Mouse (Mus musculus) hindbrain, embryonic 12.5 days (tissue): Measurements from ENCODE around the gene D430041D05Rik. TPM values are rescaled to one million over a fixed set of nuclear protein-coding genes. Genes with fewer than 3 reads are reported as not detected.
"Not testable (repeated sequence)": the region's sequence is repeated elsewhere in the genome, so short reads cannot be mapped to it uniquely, and the experiment has no call there.

Experiments used
- ATAC-seq: fragments of 200-750 bp; cut with Nextera tagmentation; 2 replicates; pipeline ENCODE4 v1.8.0; 2017; ENCODE audit warnings: moderate TSS enrichment; ENCODE audit not compliant: low FRiP score
- H3K27ac ChIP-seq: fragments of 300-500 bp; sonication (generic); 2 replicates; pipeline ENCODE4 v1.5.1; 2016; ENCODE audit warnings: mild to moderate bottlenecking
- H3K27me3 ChIP-seq: fragments of 300-500 bp; sonication (generic); 2 replicates; pipeline ENCODE4 v1.6.1; 2016; ENCODE audit warnings: mild to moderate bottlenecking
- H3K36me3 ChIP-seq: fragments of 300-500 bp; sonication (generic); 2 replicates; pipeline ENCODE4 v1.6.1; 2016; ENCODE audit warnings: mild to moderate bottlenecking
- H3K4me1 ChIP-seq: fragments of 300-500 bp; sonication (generic); 2 replicates; pipeline ENCODE4 v1.6.1; 2016
- H3K4me2 ChIP-seq: fragments of 300-500 bp; sonication (generic); replicated peaks from 2 replicates; pipeline ENCODE4 v1.6.1; 2016; ENCODE audit warnings: mild to moderate bottlenecking
- H3K4me3 ChIP-seq: fragments of 300-500 bp; sonication (generic); 2 replicates; pipeline ENCODE4 v1.5.1; 2016; ENCODE audit warnings: mild to moderate bottlenecking
- H3K9ac ChIP-seq: fragments of 300-500 bp; sonication (generic); 2 replicates; pipeline ENCODE4 v1.6.1; 2016; ENCODE audit warnings: mild to moderate bottlenecking, moderate library complexity
- H3K9me3 ChIP-seq: fragments of 300-500 bp; sonication (generic); replicated peaks from 2 replicates; pipeline ENCODE4 v1.6.1; 2016; ENCODE audit warnings: mild to moderate bottlenecking
- WGBS: fragments of 180-500 bp; shearing (Covaris S2); methylation state at CpG from one replicate; pipeline ENCODE4 v1.1.7; 2016; 5-methylcytosine and 5-hydroxymethylcytosine counted together
- polyA plus RNA-seq: library from polyadenylated mRNA; unstranded; fragments of >200 nt; fragmentation: Nextera tagmentation; extraction: Ambion mirVana; gene quantifications from 2 replicates; pipeline ENCODE4 v1.2.1, GENCODE M21; 2016

The D430041D05Rik gene
- polyA plus RNA-seq, 1 experiment from 2014 or later, result 4.2 TPM

DNA sequence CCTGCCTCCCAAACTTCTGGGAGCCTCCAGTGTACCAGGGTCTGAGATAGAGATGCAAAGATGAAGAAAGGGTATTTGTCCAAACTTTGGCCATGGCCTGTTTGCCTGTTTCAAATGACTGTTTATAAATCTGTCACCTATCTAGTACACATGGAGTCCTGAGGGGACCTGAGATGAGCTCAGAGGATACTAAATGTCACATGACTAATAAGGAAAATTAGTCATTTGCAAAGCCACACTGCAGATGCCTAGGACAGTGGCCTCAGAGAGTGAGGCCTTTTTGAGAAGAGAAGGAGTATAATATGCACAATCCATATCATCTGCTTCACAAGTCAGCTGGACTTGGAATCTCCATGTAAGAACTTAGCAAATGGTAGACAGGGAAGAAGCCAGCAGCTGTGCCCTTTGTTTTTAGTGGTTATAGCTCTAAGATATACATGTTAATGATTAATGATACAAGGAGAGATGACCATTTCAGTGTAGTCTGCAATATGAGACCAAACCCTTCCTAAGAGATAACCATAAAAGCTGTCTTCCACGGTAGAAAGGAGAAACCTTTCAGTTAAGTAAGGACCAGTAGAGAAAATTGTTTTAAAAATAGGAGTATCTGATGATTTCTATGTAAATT lies 299.5 kb downstream of the D430041D05Rik start:
- H3K27me3 ChIP-seq, H3K9me3 ChIP-seq, H3K9ac ChIP-seq, H3K4me1 ChIP-seq, H3K27ac ChIP-seq, ATAC-seq, H3K4me2 ChIP-seq, H3K36me3 ChIP-seq, H3K4me3 ChIP-seq: not testable (repeated sequence)
- no CpG with 5 or more reads among the region's 1 CpGs for WGBS

DNA sequence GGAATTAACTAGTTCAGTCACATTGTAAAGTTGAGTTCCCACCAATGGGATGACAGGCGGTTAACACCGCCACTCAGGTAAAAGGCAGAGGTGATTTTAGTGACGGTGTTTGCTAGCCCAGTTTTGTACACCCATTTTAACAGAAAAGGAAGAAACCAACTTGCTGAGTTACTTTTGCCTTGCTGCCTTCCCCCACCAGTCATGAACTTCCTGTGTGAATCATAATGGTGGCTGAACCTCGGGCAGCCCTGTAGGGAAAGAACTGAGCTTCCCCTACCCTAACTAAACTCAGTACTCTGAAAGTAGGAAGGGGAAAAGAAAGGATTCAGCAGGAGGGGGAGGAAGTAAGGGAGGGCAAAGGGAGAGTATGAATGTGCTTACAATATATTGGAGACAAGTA lies 300.8 kb downstream of the D430041D05Rik start:
- Histone ChIP-seq H3K9me3 (no peaks in the 10 kb centered on the region), H3K4me3 (no peak overlapping the region), H3K4me2 (no peak overlapping the region), H3K36me3 (no peaks in the 10 kb centered on the region), H3K4me1 (no peaks in the 10 kb centered on the region), H3K27me3 (no peaks in the 10 kb centered on the region), H3K27ac (no peak overlapping the region), H3K9ac (no peak overlapping the region)
- no peak for ATAC-seq
- 96% methylated on average over 4 of the region's 4 CpGs for WGBS

DNA sequence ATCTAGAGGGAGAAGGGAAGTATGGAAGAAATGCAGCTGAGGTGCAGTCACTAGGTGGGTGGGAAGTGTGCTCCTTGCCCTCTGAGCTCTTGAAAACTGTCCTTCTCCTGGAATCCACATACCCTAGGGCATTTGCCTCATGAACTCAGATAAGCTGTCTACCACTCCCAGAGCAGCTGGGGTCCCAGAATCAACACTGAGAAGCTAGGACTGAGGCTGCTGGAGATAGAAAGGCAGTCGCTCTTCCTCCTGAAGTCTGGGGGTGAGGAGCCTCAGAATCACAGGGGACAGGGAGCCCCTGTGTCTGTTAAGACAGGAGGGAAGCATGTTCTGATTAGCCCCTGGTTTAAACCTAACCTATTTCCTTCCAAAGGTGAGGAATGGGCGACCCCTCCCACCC lies 301.3 kb downstream of the D430041D05Rik start:
- Histone ChIP-seq H3K27ac (no peak overlapping the region), H3K9ac (no peak overlapping the region), H3K27me3 (no peaks in the 10 kb centered on the region), H3K4me3 (no peak overlapping the region), H3K9me3 (no peaks in the 10 kb centered on the region), H3K4me1 (no peaks in the 10 kb centered on the region), H3K36me3 (no peaks in the 10 kb centered on the region), H3K4me2 (no peak overlapping the region)
- no peak for ATAC-seq
- WGBS, result 65% methylated on average over 2 of the region's 2 CpGs

DNA sequence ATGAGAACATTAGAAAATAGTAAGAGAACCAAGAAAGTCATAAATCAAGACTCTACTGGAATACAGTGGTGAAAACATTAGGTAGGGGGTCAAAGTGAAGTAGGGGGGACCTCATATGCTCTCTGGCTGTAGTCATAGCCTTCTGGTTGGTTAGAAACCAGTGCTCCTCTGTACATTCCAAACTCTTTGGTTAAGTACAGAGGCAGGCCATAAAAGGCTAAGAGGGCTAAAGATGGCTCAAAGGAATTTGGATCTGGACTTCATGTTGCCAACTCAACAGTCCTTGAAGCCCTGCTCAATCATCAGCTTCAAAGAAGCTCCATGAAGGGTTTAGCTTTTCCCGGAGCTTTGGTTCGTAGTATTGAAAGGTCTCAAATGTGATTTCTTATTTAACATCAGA lies 301.8 kb downstream of the D430041D05Rik start:
- not testable (repeated sequence) for H3K36me3 ChIP-seq, H3K4me2 ChIP-seq, H3K27me3 ChIP-seq, H3K4me3 ChIP-seq, H3K9ac ChIP-seq, H3K4me1 ChIP-seq, ATAC-seq, H3K9me3 ChIP-seq, H3K27ac ChIP-seq
- 89% methylated on average over 2 of the region's 2 CpGs for WGBS

DNA sequence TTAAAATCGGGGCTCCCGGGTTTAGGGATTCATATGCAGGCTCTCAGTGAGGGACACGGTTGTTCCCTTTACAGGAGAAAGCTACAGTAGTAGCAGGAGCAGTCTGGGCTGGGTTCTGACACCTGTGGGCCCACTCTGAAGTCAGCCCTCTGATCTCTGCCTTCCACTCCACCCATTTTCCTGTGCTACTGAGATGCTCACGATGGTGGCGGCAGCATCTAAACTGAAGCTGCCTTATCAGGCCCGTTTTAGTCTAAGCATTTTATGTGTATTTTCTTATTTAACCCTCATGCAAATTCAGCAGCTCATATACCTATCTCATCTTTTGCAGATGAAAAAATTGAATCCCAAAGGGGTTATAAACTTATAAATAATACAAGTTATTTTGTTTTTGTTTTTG lies 306.0 kb downstream of the D430041D05Rik start:
- 90% methylated on average over 6 of the region's 6 CpGs for WGBS
- no peak overlapping the region for H3K4me3 ChIP-seq

DNA sequence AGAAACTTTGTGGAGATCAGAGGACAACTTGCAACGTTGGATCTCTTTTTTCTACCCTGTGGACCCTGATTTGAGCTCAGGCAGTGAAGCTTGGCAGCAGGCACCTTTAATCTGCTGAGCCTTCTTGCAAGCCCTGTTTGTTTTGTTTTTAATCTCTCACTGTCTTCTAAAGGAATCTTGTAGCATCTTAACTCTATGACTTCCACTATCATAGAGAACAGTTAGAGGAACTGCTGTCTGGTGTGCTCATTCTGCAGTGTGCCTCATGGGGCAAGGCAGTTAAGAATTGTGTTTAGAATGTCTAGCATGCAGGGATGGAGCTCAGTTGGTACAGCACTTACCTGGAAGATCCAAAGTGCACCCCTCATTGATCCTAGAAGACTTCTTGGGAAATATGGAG lies 310.9 kb downstream of the D430041D05Rik start:
- Histone ChIP-seq H3K4me3 (no peak overlapping the region), H3K4me2 (no peak overlapping the region), H3K27me3 (no peaks in the 10 kb centered on the region), H3K36me3 (no peaks in the 10 kb centered on the region), H3K27ac (no peak overlapping the region), H3K9me3 (no peaks in the 10 kb centered on the region), H3K4me1 (peaks cover 12% of the 10 kb centered on the region), H3K9ac (no peak overlapping the region)
- 63% methylated on average over 1 of the region's 1 CpGs for WGBS
- ATAC-seq, result no peak

More for the DNA sequence above, 306.0 kb downstream of the D430041D05Rik start:
- Histone ChIP-seq H3K27me3 (no peaks in the 10 kb centered on the region), H3K4me2 (no peak overlapping the region), H3K4me1 (no peaks in the 10 kb centered on the region), H3K27ac (no peak overlapping the region), H3K9me3 (no peaks in the 10 kb centered on the region), H3K9ac (no peak overlapping the region), H3K36me3 (no peaks in the 10 kb centered on the region)
- no peak for ATAC-seq

DNA sequence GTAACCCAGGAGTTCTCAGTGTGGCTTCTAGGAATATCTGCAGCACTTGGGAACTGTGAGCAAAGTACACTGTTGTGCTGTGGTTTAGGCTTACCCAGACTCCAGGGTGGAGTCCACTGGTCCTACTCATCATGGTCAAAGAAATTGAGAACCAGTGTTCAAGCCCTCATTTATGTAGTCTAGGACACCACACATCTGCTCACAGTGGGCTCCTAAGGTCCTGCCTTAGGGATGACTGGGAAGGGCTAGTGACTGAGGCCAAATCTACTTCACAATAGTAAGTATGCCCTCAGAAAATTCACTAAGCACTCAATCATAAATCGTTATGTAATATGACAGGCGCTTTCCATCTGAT lies 311.6 kb downstream of the D430041D05Rik start:
- no peaks in the 10 kb centered on the region for H3K27me3 ChIP-seq
- no peak overlapping the region for H3K4me3 ChIP-seq
- H3K27ac ChIP-seq, result no peak overlapping the region
- H3K36me3 ChIP-seq, result no peaks in the 10 kb centered on the region
- no peak for ATAC-seq
- no peak overlapping the region for H3K9ac ChIP-seq
- H3K4me1 ChIP-seq, result peaks cover 12% of the 10 kb centered on the region
- no peak overlapping the region for H3K4me2 ChIP-seq
- no peaks in the 10 kb centered on the region for H3K9me3 ChIP-seq
- 90% methylated on average over 2 of the region's 2 CpGs for WGBS

DNA sequence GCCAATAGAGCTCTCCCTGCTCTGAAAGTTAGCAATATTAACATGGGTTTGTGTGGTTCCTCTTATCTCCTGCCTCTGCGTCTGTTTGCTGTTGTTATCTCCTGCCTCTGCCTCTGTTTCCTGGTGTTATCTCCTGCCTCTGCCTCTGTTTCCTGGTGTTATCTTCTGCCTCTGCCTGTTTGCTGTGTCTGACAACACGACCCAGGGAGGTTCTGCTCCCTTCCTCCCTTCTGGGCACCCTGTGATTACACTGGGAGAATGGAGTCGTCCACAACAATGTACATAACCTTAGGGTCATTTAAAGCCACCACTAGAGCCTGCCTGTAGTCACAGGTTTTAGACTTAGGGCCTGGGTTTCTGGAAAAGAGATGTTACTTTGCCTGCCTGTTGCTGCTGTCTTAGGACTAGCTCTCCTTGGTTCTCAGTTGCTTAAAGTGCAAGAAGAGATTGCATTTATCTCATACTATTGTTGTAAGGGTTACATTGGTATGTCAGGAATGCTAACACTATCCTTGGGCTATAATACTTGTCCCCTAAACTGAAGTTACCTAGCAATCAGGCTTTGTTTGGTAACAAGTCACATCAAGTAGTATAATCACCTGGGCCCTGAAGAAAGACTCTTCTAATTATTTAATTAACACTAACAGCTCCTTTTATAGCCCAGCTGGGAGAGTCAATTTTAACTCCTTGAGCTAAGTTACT lies 312.1 kb downstream of the D430041D05Rik start:
- Histone ChIP-seq H3K27me3 (no peaks in the 10 kb centered on the region), H3K36me3 (no peaks in the 10 kb centered on the region), H3K4me1 (peaks cover 12% of the 10 kb centered on the region), H3K27ac (no peak overlapping the region), H3K4me3 (no peak overlapping the region), H3K9ac (no peak overlapping the region), H3K9me3 (no peaks in the 10 kb centered on the region), H3K4me2 (no peak overlapping the region)
- 43% methylated on average over 3 of the region's 3 CpGs for WGBS
- no peak for ATAC-seq

DNA sequence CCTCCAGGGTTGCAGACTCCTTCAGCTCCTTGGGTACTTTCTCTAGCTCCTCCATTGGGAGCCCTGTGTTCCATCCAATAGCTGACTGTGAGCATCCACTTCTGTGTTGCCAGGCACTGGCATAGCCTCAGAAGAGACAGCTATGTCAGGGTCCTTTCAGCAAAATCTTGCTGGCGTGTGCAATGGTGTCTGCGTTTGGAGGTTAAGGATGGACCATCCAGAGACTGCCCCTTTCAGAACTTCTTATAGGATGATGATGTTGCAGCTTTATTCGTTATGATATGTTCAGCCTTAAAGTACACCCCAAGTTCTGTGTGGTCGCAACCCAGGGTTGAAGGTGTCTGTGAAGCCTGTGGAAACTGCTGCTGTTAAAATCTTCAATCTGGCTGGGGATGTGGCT lies 313.4 kb downstream of the D430041D05Rik start:
- not testable (repeated sequence) for H3K4me3 ChIP-seq, H3K9ac ChIP-seq, H3K27ac ChIP-seq, H3K36me3 ChIP-seq, ATAC-seq, H3K27me3 ChIP-seq, H3K9me3 ChIP-seq
- H3K4me1 ChIP-seq, result peaks cover 12% of the 10 kb centered on the region
- H3K4me2 ChIP-seq, result 0 out of 2 replicates have a peak overlapping the region, but pooled peaks have one; percentile 3
- WGBS, result 95% methylated on average over 4 of the region's 4 CpGs

DNA sequence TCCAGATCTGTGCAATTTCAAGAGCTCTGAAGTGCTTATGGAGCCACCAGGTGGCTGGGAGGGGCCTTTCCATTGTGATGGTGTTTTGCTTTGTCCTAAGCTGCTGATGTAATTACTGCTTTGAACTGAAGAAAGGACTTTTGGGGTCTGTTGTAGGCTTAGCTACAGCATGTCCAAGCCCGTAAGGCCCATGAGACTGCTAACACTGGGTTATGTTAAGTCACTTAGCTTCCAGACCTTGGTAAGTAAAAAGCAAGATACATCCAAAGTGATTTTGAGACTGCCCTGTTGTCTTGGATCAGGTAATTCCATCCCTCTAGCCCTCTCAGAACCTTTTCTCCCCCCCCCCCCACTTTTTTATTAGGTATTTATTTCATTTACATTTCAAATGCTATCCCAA lies 314.0 kb downstream of the D430041D05Rik start:
- H3K36me3 ChIP-seq, H3K27me3 ChIP-seq, H3K9me3 ChIP-seq, H3K27ac ChIP-seq, H3K4me3 ChIP-seq, ATAC-seq, H3K9ac ChIP-seq: not testable (repeated sequence)
- H3K4me1 ChIP-seq, result peaks cover 12% of the 10 kb centered on the region
- 52% methylated on average over 1 of the region's 1 CpGs for WGBS
- peak overlapping the region; percentile 67 for H3K4me2 ChIP-seq

DNA sequence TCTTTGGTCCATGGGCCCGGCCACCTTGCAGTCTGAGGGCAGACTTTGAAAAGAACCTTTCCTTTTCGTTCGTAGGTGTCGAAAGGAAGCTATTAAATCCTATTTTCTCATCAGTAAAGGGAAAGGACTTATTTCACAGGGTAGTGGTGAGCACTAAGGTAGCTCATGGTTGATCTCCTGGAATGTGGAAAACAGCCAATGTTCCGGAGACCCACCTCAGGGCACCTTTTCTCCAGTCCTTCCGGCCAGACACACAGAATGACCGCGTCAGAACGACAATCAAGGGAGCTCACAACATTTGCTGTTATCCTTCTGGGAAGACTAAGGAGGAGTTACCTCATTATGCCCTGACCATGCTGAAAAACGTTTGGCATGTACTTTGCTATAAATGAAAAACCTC lies 314.6 kb downstream of the D430041D05Rik start:
- ATAC-seq, result no peak

DNA sequence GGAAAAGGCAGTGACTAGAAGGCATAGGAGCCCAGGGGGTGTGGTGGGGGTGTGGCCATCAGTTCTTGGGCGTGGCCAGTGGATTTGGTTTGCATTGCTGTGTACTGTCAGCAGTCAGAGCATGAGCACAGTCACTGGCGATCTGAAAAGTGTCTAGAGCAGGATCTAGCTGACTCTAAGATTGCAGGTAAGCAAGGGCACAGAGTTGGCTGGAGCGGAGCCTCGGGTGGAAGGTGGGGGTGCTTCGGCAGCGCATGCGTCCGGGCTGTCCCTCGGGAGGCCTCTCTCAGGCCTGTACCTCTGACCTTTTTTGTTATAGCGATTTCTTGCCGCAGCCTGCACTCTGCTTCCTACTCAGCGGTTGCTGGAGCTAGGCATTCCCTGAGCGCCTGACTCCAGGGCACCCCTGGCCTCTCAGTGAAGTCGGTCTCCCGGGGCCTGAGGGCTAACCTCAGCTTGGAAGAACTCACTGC lies 315.0 kb downstream of the D430041D05Rik start, which contains the start of gene Cd59a:
TSS of gene Cd59a (plus strand) at position 61 of the 473 bp plus-strand sequence.
- Histone ChIP-seq H3K9me3 (no peaks in the 10 kb centered on the region), H3K9ac (peak within 1 kb of the TSS; percentile 62), H3K4me3 (peak within 1 kb of the TSS; percentile 41), H3K4me2 (peak within 1 kb of the TSS; percentile 67), H3K4me1 (peaks cover 12% of the 10 kb centered on the region), H3K36me3 (no peaks in the 10 kb centered on the region), H3K27ac (peak within 1 kb of the TSS; percentile 74), H3K27me3 (no peaks in the 10 kb centered on the region)
- WGBS, result 1% methylated on average over 15 of the region's 15 CpGs
- ATAC-seq, result peak; percentile 89

More for the DNA sequence above, 314.6 kb downstream of the D430041D05Rik start:
- 43% methylated on average over 10 of the region's 10 CpGs for WGBS
- no peaks in the 10 kb centered on the region for H3K27me3 ChIP-seq
- peaks cover 12% of the 10 kb centered on the region for H3K4me1 ChIP-seq
- peak overlapping the region; percentile 41 for H3K4me3 ChIP-seq
- no peaks in the 10 kb centered on the region for H3K36me3 ChIP-seq
- H3K9me3 ChIP-seq, result no peaks in the 10 kb centered on the region
- H3K27ac ChIP-seq, result peak overlapping the region; percentile 74
- peak overlapping the region; percentile 62 for H3K9ac ChIP-seq
- peak overlapping the region; percentile 67 for H3K4me2 ChIP-seq

DNA sequence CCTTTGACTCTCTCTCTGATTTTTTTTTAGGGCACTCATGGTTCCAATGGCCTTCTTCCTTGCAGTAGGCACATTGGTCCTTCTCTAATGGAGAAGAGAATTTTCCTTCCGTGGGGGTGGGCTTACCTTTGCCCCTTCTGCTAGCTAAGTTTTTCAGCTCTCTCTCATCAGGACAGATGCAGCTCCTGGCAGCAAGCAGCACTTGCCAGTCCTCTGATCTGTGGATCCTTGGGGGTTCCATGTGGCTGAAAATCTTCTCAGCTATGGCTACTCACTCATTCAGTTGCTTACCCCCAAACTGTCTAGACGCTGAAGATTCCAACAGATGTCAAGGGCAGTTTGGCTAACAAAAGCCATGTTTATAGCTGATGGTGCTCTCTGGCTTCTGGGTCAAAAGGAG lies 317.5 kb downstream of the D430041D05Rik start:
- H3K4me2 ChIP-seq, result no peak overlapping the region
- no peaks in the 10 kb centered on the region for H3K9me3 ChIP-seq
- no peak for ATAC-seq
- no peaks in the 10 kb centered on the region for H3K36me3 ChIP-seq
- H3K4me3 ChIP-seq, result no peak overlapping the region
- H3K27ac ChIP-seq, result no peak overlapping the region
- no peak overlapping the region for H3K9ac ChIP-seq
- H3K4me1 ChIP-seq, result peaks cover 10% of the 10 kb centered on the region
- 84% methylated on average over 2 of the region's 2 CpGs for WGBS
- H3K27me3 ChIP-seq, result no peaks in the 10 kb centered on the region
